Mouse (Mus musculus) kidney, adult 9 months (tissue): ENCODE measurements at regions not wholly inside any gene's neighbourhood (a gene's known extent, or its start where the extent isn't known, plus 50 kb on each side); places are given as distances from the start of the nearest gene placed in this dataset.
A peak's percentile ranks its signal among the peaks of the same experiment; 100 is the strongest.

Source experiments
- DNase-seq: peaks from one replicate; pipeline ENCODE4 v3.0.0; 2022

- no peak for DNase-seq
Observed at GRCm38 (mm10) chr2:161470844-161471243, 362.0 kb upstream of the Chd6 start.

- DNase-seq, result peak; percentile 52
Observed at GRCm38 (mm10) chr2:161470025-161470424, 361.1 kb upstream of the Chd6 start.

- no peak for DNase-seq
Observed at GRCm38 (mm10) chr2:161467035-161467434, 358.2 kb upstream of the Chd6 start.

- DNase-seq, result peak; percentile 41
Observed at GRCm38 (mm10) chr2:161460600-161460999, 351.7 kb upstream of the Chd6 start.

GRCm38 (mm10) chr2:161454466-161454865, 345.6 kb upstream of the Chd6 start:
- DNase-seq, result no peak

- no peak for DNase-seq
Observed at GRCm38 (mm10) chr2:161433816-161434215, 324.9 kb upstream of the Chd6 start.

- no peak for DNase-seq
Observed at GRCm38 (mm10) chr2:161429294-161429693, 320.4 kb upstream of the Chd6 start.

GRCm38 (mm10) chr2:161425587-161425986, 316.7 kb upstream of the Chd6 start:
- peak; percentile 10 for DNase-seq

- no peak for DNase-seq
Observed at GRCm38 (mm10) chr2:161418062-161418461, 309.2 kb upstream of the Chd6 start.

- no peak for DNase-seq
Observed at GRCm38 (mm10) chr2:161416218-161416927, 307.5 kb upstream of the Chd6 start.

GRCm38 (mm10) chr2:161408306-161408705, 299.4 kb upstream of the Chd6 start:
- no peak for DNase-seq

GRCm38 (mm10) chr2:161405847-161406384, 297.0 kb upstream of the Chd6 start:
- DNase-seq, result no peak

GRCm38 (mm10) chr2:161398061-161398460, 289.2 kb upstream of the Chd6 start:
- no peak for DNase-seq

- DNase-seq, result no peak
Observed at GRCm38 (mm10) chr2:161390954-161391690, 282.2 kb upstream of the Chd6 start.

- no peak for DNase-seq
Observed at GRCm38 (mm10) chr2:161389318-161389835, 280.5 kb upstream of the Chd6 start.

GRCm38 (mm10) chr2:161387054-161387453, 278.2 kb upstream of the Chd6 start:
- DNase-seq, result no peak

- DNase-seq, result no peak
Observed at GRCm38 (mm10) chr2:161382411-161382810, 273.5 kb upstream of the Chd6 start.

- DNase-seq, result no peak
Observed at GRCm38 (mm10) chr2:161378313-161378712, 269.4 kb upstream of the Chd6 start.

- no peak for DNase-seq
Observed at GRCm38 (mm10) chr2:161362325-161362724, 253.4 kb upstream of the Chd6 start.

GRCm38 (mm10) chr2:161349110-161349509, 240.2 kb upstream of the Chd6 start:
- no peak for DNase-seq

- DNase-seq, result no peak
Observed at GRCm38 (mm10) chr2:161344018-161344417, 235.1 kb upstream of the Chd6 start.

- DNase-seq, result no peak
Observed at GRCm38 (mm10) chr2:161342648-161343047, 233.8 kb upstream of the Chd6 start.

GRCm38 (mm10) chr2:161341368-161341891, 232.6 kb upstream of the Chd6 start:
- peak; percentile 36 for DNase-seq

- no peak for DNase-seq
Observed at GRCm38 (mm10) chr2:161340291-161340690, 231.4 kb upstream of the Chd6 start.
